In the genomic region with DNA sequence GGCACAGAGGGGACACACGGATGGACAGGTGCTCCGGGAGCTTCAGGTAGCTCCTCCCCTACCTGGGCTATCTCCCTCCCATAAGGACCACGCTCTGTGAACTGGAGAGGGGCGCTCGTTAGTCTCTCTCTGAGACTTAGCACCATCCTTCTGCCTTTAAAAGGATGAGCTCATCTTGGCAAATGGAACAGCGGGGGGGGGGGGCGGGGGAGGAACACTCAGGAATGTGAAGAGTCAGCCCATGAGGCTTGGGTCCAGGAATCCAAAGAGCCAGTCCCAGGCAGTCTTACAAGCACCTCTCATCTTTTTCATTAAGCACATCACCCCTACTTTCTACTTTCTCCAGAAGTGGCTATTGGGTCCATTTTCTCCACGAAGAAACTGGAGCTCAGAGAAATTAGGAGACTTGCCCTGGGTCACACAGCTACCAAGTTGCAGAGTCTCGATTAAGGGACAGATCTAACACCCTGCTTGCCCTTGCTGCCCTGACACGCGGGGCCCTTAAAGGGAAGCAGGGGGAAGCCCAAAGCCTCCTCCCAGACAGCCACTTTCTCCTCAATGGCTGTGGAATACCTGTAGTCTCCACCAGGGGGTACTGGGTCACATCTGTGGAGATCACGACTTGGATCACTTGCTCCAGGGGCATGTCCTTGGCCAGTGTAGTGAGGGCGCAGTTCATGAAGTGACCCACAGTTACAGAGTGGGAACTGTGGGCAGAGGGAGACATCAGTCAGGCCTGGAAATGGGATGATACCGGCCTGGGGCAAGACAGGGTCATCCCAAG, we compare ENCODE assay signal across 9 mouse cellular contexts. TPM values are rescaled to one million over a fixed set of nuclear protein-coding genes. Genes with fewer than 3 reads are reported as not detected.
DNase-seq lines count a peak whose midpoint lies in the region; ATAC-seq and TF ChIP-seq lines count a peak whose summit lies in the region.
"Had no signal": no experiment of that assay in that cellular context is flagged by ENCODE, and none has a peak within 500 bp of the region (broad histone marks: within the 10 kb centered on the region; RNA-seq: fewer than 3 reads in every experiment).

No protein-coding gene starts in this region.

- peak; percentile 33; the same call in 1 of the 2 replicates for TF ChIP-seq CTCF in cerebellum, adult 2 months (IDR thresholded peaks at IDR 0.05; ENCODE audit: borderline replicate concordance, insufficient read depth, low read depth, low read length)

- H3K36me3 ChIP-seq in hindbrain, embryonic 16.5 days (ENCODE audit: control insufficient read depth, insufficient read depth, low read length) = no peaks in the 10 kb centered on the region

- H3K9me3 ChIP-seq in hindbrain, embryonic 16.5 days (ENCODE audit: control insufficient read depth, low read length) = no peaks in the 10 kb centered on the region

- no peak for ATAC-seq in cerebellum, adult (ENCODE audit: insufficient number of reproducible peaks, low FRiP score, low TSS enrichment)
- no peak for ATAC-seq in hindbrain, embryonic 16.5 days

- no peak for DNase-seq in cerebellum, adult 2 months
- peak; percentile 62 for DNase-seq in urinary bladder, postnatal 14 days (ENCODE audit: low spot score)
- DNase-seq in urinary bladder, postnatal 4 days (ENCODE audit: low spot score in 2 of 2) = no peak
- peak; percentile 37 to 50 for DNase-seq in gastrocnemius, postnatal 36 days
- peak; percentile 72 for DNase-seq in kidney, postnatal 14 days
- peak; percentile 51 for DNase-seq in skeletal muscle tissue, adult 2 months (ENCODE audit: low read depth, low spot score)

- no peak overlapping the region for H3K27ac ChIP-seq in cerebellum, adult 2 months (ENCODE audit: insufficient read depth, low read length)
- H3K27ac ChIP-seq in hindbrain, embryonic 16.5 days (ENCODE audit: low read depth, low read length) = no peak overlapping the region

- no peak overlapping the region for H3K4me2 ChIP-seq in hindbrain, embryonic 16.5 days (ENCODE audit: low read length)

- 49% methylated on average over 14 of the region's 14 CpGs for WGBS in cerebellum, adult 2 months
- 49% methylated on average over 12 of the region's 14 CpGs for WGBS in hindbrain, embryonic 16.5 days

- intact Hi-C loops in gastrocnemius, postnatal 36 days (cut with DNase I) = no loop called here

- TF ChIP-seq POLR2A in cerebellum, adult 2 months (IDR thresholded peaks at IDR 0.05; ENCODE audit: borderline replicate concordance, insufficient read depth, low read length) = no peak

- H3K27me3 ChIP-seq in cerebellum, adult 2 months (ENCODE audit: control insufficient read depth, insufficient read depth, low read length) = no peaks in the 10 kb centered on the region
- 0 out of 2 replicates have a peak, but pooled peaks cover 2% of the 10 kb centered on the region for H3K27me3 ChIP-seq in hindbrain, embryonic 16.5 days (replicated peaks; ENCODE audit: control insufficient read depth, insufficient read depth, low read length)

- no peak overlapping the region for H3K4me3 ChIP-seq in cerebellum, adult 2 months (replicated peaks; ENCODE audit: insufficient read depth, low read depth, low read length)
- no peak overlapping the region for H3K4me3 ChIP-seq in hindbrain, embryonic 16.5 days (ENCODE audit: low read length)

- H3K4me1 ChIP-seq in cerebellum, adult 2 months (ENCODE audit: control insufficient read depth, insufficient read depth, low read length) = 0 out of 2 replicates have a peak, but pooled peaks cover 2% of the 10 kb centered on the region
- no peaks in the 10 kb centered on the region for H3K4me1 ChIP-seq in hindbrain, embryonic 16.5 days (ENCODE audit: control insufficient read depth, insufficient read depth, low read depth, low read length)

- no peak overlapping the region for H3K9ac ChIP-seq in hindbrain, embryonic 16.5 days (ENCODE audit: low read depth, low read length)

RNA-seq across cellular contexts. Expression of gene Clcnka, which starts 8.2 kb away (rescaled TPM):
- polyA plus RNA-seq in cerebellum, adult 2 months (2012; rRNA removed) = 0.03 TPM in 1 of 2 replicates, not detected in the other
- total RNA-seq in gastrocnemius, postnatal 36 days (2021) = under 1 TPM; 0.17 to 0.26 TPM
- polyA plus RNA-seq in hindbrain, embryonic 16.5 days (2015; fragmentation: Nextera tagmentation; extraction: Ambion mirVana) = 0.57 and 0.78 TPM in 2 replicates
- polyA plus RNA-seq: large intestine, adult 2 months had no signal

RNA-seq across cellular contexts. Expression of gene Clcnkb, which starts 9.1 kb away (rescaled TPM):
- not detected in 2 replicates for polyA plus RNA-seq in cerebellum, adult 2 months (2012; rRNA removed)
- under 1 TPM in 1 of 2 experiments, not detected in 1; 0.27 TPM for total RNA-seq in gastrocnemius, postnatal 36 days (2021)
- not detected in 2 replicates for polyA plus RNA-seq in hindbrain, embryonic 16.5 days (2015; fragmentation: Nextera tagmentation; extraction: Ambion mirVana)
- polyA plus RNA-seq: large intestine, adult 2 months had no signal

RNA-seq across cellular contexts. Expression of gene Hspb7, which starts 13.9 kb away (rescaled TPM):
- 0.10 and 0.16 TPM in 2 replicates for polyA plus RNA-seq in cerebellum, adult 2 months (2012; rRNA removed)
- total RNA-seq in gastrocnemius, postnatal 36 days (2021) = 100 to 1,000 TPM; 198 to 366 TPM
- polyA plus RNA-seq in hindbrain, embryonic 16.5 days (2015; fragmentation: Nextera tagmentation; extraction: Ambion mirVana) = 0.09 and 0.66 TPM in 2 replicates

RNA-seq across cellular contexts. Expression of gene Srarp, which starts 29.2 kb away (rescaled TPM):
- polyA plus RNA-seq in cerebellum, adult 2 months (2012; rRNA removed) = 8.7 and 12.9 TPM in 2 replicates
- total RNA-seq in gastrocnemius, postnatal 36 days (2021) = under 1 TPM; 0.31 to 0.67 TPM
- 0.35 and 0.41 TPM in 2 replicates for polyA plus RNA-seq in hindbrain, embryonic 16.5 days (2015; fragmentation: Nextera tagmentation; extraction: Ambion mirVana)

RNA-seq across cellular contexts. Expression of gene Zbtb17, which starts 37.7 kb away (rescaled TPM):
- polyA plus RNA-seq in cerebellum, adult 2 months (2012; rRNA removed) = 34.7 TPM in 2 replicates
- 10 to 100 TPM; 25.2 to 25.5 TPM for total RNA-seq in gastrocnemius, postnatal 36 days (2021)
- 39.5 and 39.6 TPM in 2 replicates for polyA plus RNA-seq in hindbrain, embryonic 16.5 days (2015; fragmentation: Nextera tagmentation; extraction: Ambion mirVana)

Comparison
In these comparisons a context has a peak if more than half of its experiments do, and no peak if none do; other contexts are left out.
1. DNase-seq: peak in urinary bladder, postnatal 14 days (single experiment), gastrocnemius, postnatal 36 days (2 of 2), kidney, postnatal 14 days (single experiment) and skeletal muscle tissue, adult 2 months (single experiment); none in cerebellum, adult 2 months (0 of 2) and urinary bladder, postnatal 4 days (0 of 2).